Comparison of ENCODE assay signal across 20 mouse cellular contexts in the genomic region with DNA sequence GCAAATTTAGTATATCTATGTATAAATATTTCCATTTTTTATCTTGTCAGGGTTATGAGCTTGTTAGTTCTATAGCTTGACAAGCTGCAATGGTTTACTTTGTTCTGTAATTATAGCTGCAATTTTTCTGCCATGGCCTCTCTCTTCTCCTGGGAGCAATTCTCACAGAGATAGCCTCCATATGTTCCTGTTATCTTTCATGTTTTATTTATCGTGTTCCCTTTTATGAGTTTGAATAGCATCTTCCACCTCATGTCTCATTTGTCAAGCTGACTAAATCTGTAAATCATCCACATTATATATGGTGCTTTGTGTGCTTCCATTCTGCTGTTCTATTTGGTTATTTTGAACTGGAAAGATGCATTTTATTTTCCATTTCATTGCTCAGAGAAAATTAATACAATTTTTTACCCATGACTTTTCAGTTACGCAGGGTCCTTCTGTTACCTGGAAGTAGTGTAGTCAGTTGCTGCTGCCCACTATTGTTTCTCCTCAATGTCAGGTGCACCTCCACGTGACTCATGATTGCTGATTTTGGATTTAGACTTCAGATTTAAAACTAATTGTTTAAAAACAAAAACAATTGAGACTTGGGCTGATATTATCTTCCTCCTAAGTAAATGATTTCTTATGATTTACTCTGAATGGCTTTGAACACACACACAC.
DNase-seq lines count a peak whose midpoint lies in the region; ATAC-seq and TF ChIP-seq lines count a peak whose summit lies in the region.
"Had no signal": no experiment of that assay in that cellular context is flagged by ENCODE, and none has a peak within 500 bp of the region (broad histone marks: within the 10 kb centered on the region; RNA-seq: fewer than 3 reads in every experiment).

No protein-coding gene starts in this region.

- no peak overlapping the region for H3K9ac ChIP-seq in forebrain, embryonic 15.5 days (replicated peaks)
- no peak overlapping the region for H3K9ac ChIP-seq in forebrain, postnatal 0 days
- H3K9ac ChIP-seq in kidney, postnatal 0 days (ENCODE audit: low read depth, low read length), result no peak overlapping the region
- H3K9ac ChIP-seq: embryonic facial prominence, embryonic 15.5 days; heart, embryonic 13.5 days; hindbrain, embryonic 15.5 days had no signal

- peak; percentile 75 for ATAC-seq in forebrain, embryonic 15.5 days (replicated peaks)
- ATAC-seq in forebrain, postnatal 0 days, result no peak
- ATAC-seq in kidney, postnatal 0 days (replicated peaks; ENCODE audit: low FRiP score, low read depth), result no peak
- ATAC-seq: intestine, embryonic 16.5 days had no signal

- TF ChIP-seq CTCF in forebrain, postnatal 0 days (IDR thresholded peaks at IDR 0.05; ENCODE audit: low read depth), result no peak
- TF ChIP-seq CTCF in kidney, postnatal 0 days (IDR thresholded peaks at IDR 0.05; ENCODE audit: low read depth), result no peak

- no peaks in the 10 kb centered on the region for H3K27me3 ChIP-seq in forebrain, embryonic 15.5 days
- no peaks in the 10 kb centered on the region for H3K27me3 ChIP-seq in forebrain, postnatal 0 days (ENCODE audit: insufficient read depth, low read length)
- H3K27me3 ChIP-seq in kidney, postnatal 0 days (ENCODE audit: insufficient read depth, low read length), result no peaks in the 10 kb centered on the region
- H3K27me3 ChIP-seq: CH12.LX; embryonic facial prominence, embryonic 15.5 days; heart, embryonic 13.5 days; hindbrain, embryonic 15.5 days had no signal

- 62% methylated on average over 3 of the region's 3 CpGs for WGBS in forebrain, embryonic 15.5 days
- WGBS in forebrain, postnatal 0 days, result 60% methylated on average over 3 of the region's 3 CpGs
- WGBS in kidney, postnatal 0 days, result 67% methylated on average over 3 of the region's 3 CpGs

- no peaks in the 10 kb centered on the region for H3K4me1 ChIP-seq in forebrain, embryonic 15.5 days
- no peaks in the 10 kb centered on the region for H3K4me1 ChIP-seq in forebrain, postnatal 0 days (ENCODE audit: insufficient read depth)
- no peaks in the 10 kb centered on the region for H3K4me1 ChIP-seq in kidney, postnatal 0 days (replicated peaks; ENCODE audit: insufficient read depth, low read length)
- H3K4me1 ChIP-seq: embryonic facial prominence, embryonic 15.5 days; heart, embryonic 13.5 days; hindbrain, embryonic 15.5 days had no signal

- H3K4me3 ChIP-seq in forebrain, embryonic 15.5 days, result no peak overlapping the region
- H3K4me3 ChIP-seq in forebrain, postnatal 0 days (ENCODE audit: low read depth, low read length), result no peak overlapping the region
- H3K4me3 ChIP-seq in kidney, postnatal 0 days (replicated peaks; ENCODE audit: low read depth, low read length), result no peak overlapping the region
- H3K4me3 ChIP-seq: embryonic facial prominence, embryonic 15.5 days; erythroblast, embryonic 14.5 days; gastrocnemius, adult 2 months; heart, embryonic 13.5 days; hindbrain, embryonic 15.5 days had no signal

- H3K36me3 ChIP-seq in forebrain, embryonic 15.5 days, result no peaks in the 10 kb centered on the region
- no peaks in the 10 kb centered on the region for H3K36me3 ChIP-seq in forebrain, postnatal 0 days (ENCODE audit: insufficient read depth)
- no peaks in the 10 kb centered on the region for H3K36me3 ChIP-seq in kidney, postnatal 0 days (ENCODE audit: insufficient read depth, low read length)
- H3K36me3 ChIP-seq: embryonic facial prominence, embryonic 15.5 days; heart, embryonic 13.5 days; hindbrain, embryonic 15.5 days had no signal

- no peak overlapping the region for H3K4me2 ChIP-seq in forebrain, embryonic 15.5 days (replicated peaks)
- no peak overlapping the region for H3K4me2 ChIP-seq in forebrain, postnatal 0 days (ENCODE audit: low read depth)
- H3K4me2 ChIP-seq in kidney, postnatal 0 days (ENCODE audit: low read length), result no peak overlapping the region
- H3K4me2 ChIP-seq: embryonic facial prominence, embryonic 15.5 days; heart, embryonic 13.5 days; hindbrain, embryonic 15.5 days had no signal

- no peaks in the 10 kb centered on the region for H3K9me3 ChIP-seq in forebrain, embryonic 15.5 days
- H3K9me3 ChIP-seq in forebrain, postnatal 0 days (ENCODE audit: low read length), result no peaks in the 10 kb centered on the region
- no peaks in the 10 kb centered on the region for H3K9me3 ChIP-seq in kidney, postnatal 0 days (replicated peaks; ENCODE audit: low read length)
- H3K9me3 ChIP-seq: embryonic facial prominence, embryonic 15.5 days; heart, embryonic 13.5 days; hindbrain, embryonic 15.5 days had no signal

- DNase-seq in forebrain, postnatal 0 days, result no peak
- DNase-seq in kidney, postnatal 0 days (ENCODE audit: low spot score), result peak; percentile 6
- no peak for DNase-seq in kidney, postnatal 10 days
- peak; percentile 50 for DNase-seq in retina, embryonic 14.5 days (ENCODE audit: low spot score)
- DNase-seq in retina, postnatal 1 day, result no peak
- DNase-seq in cerebellum, postnatal 25 days, result no peak
- DNase-seq: adrenal gland, adult 2 months; adrenal gland, postnatal 25 days; cerebellum, adult 2 months; embryo, embryonic 11 days; gastrocnemius, adult 2 months; gastrocnemius, postnatal 25 days; heart, postnatal 36 days had no signal

- peak overlapping the region; percentile 76 for H3K27ac ChIP-seq in forebrain, embryonic 15.5 days (replicated peaks)
- H3K27ac ChIP-seq in forebrain, postnatal 0 days (ENCODE audit: low read depth, low read length), result no peak overlapping the region
- H3K27ac ChIP-seq in kidney, postnatal 0 days, result no peak overlapping the region
- H3K27ac ChIP-seq: embryonic facial prominence, embryonic 15.5 days; gastrocnemius, adult 2 months; heart, embryonic 13.5 days; hindbrain, embryonic 15.5 days had no signal

Comparison
In these comparisons a context has a peak if more than half of its experiments do, and no peak if none do; other contexts are left out.
1. DNase-seq: peak in kidney, postnatal 0 days (single experiment) and retina, embryonic 14.5 days (single experiment); none in forebrain, postnatal 0 days (single experiment), kidney, postnatal 10 days (single experiment), retina, postnatal 1 day (single experiment) and cerebellum, postnatal 25 days (0 of 2).